Mouse (Mus musculus) lung, embryonic 16.5 days (tissue): ENCODE measurements at regions not wholly inside any gene's neighbourhood (a gene's known extent, or its start where the extent isn't known, plus 50 kb on each side); places are given as distances from the start of the nearest gene placed in this dataset.

Source experiments
- ATAC-seq: fragments of 200-750 bp; cut with Nextera tagmentation; 2 replicates; pipeline ENCODE4 v1.8.0; 2017; ENCODE audit warnings: low read depth, mild to moderate bottlenecking, moderate library complexity
- H3K27ac ChIP-seq: fragments of 300-500 bp; sonication (generic); 2 replicates; pipeline ENCODE4 v1.5.1; 2014; ENCODE audit warnings: mild to moderate bottlenecking, control low read depth, low read length
- H3K27me3 ChIP-seq: fragments of 300-500 bp; sonication (generic); 2 replicates; pipeline ENCODE4 v1.6.1; 2014; ENCODE audit warnings: low read depth, low read length, mixed read lengths; ENCODE audit not compliant: control insufficient read depth, insufficient read depth
- H3K36me3 ChIP-seq: fragments of 300-500 bp; sonication (generic); 2 replicates; pipeline ENCODE4 v1.6.1; 2014; ENCODE audit warnings: low read length; ENCODE audit not compliant: control insufficient read depth, insufficient read depth
- H3K4me1 ChIP-seq: fragments of 300-500 bp; sonication (generic); replicated peaks from 2 replicates; pipeline ENCODE4 v1.6.1; 2014; ENCODE audit warnings: low read length, mixed read lengths; ENCODE audit not compliant: control insufficient read depth, insufficient read depth
- H3K4me2 ChIP-seq: fragments of 300-500 bp; sonication (generic); 2 replicates; pipeline ENCODE4 v1.6.1; 2014; ENCODE audit warnings: low read depth, low read length, control low read depth
- H3K4me3 ChIP-seq: fragments of 300-500 bp; sonication (generic); 2 replicates; pipeline ENCODE4 v1.5.1; 2014; ENCODE audit warnings: mild to moderate bottlenecking, low read length, control low read depth
- H3K9ac ChIP-seq: fragments of 300-500 bp; sonication (generic); 2 replicates; pipeline ENCODE4 v1.6.1; 2014; ENCODE audit warnings: low read length, control low read depth
- H3K9me3 ChIP-seq: fragments of 300-500 bp; sonication (generic); 2 replicates; pipeline ENCODE4 v1.6.1; 2016; ENCODE audit warnings: low read length; ENCODE audit not compliant: control insufficient read depth
- WGBS: fragments of 180-500 bp; shearing (Covaris S2); extraction: QIAGEN DNeasy Blood & Tissue Kit; methylation state at CpG from one replicate; pipeline ENCODE4 v1.1.7; 2014; 5-methylcytosine and 5-hydroxymethylcytosine counted together

GRCm38 (mm10) chr2:168424277-168425099, 143.0 kb upstream of the Kcng1 start:
- Histone ChIP-seq H3K9ac (no peak overlapping the region), H3K9me3 (peaks cover 3% of the 10 kb centered on the region; the same call in 1 of the 2 replicates), H3K4me2 (no peak overlapping the region), H3K4me3 (no peak overlapping the region), H3K27ac (no peak overlapping the region), H3K27me3 (no peaks in the 10 kb centered on the region), H3K36me3 (no peaks in the 10 kb centered on the region), H3K4me1 (no peaks in the 10 kb centered on the region)
- ATAC-seq = no peak
- WGBS = 54% methylated on average over 20 of the region's 20 CpGs

- WGBS = 63% methylated on average over 6 of the region's 6 CpGs
- Histone ChIP-seq H3K27ac (no peak overlapping the region), H3K4me2 (no peak overlapping the region), H3K27me3 (no peaks in the 10 kb centered on the region), H3K36me3 (no peaks in the 10 kb centered on the region), H3K9me3 (peaks cover 3% of the 10 kb centered on the region; the same call in 1 of the 2 replicates), H3K9ac (no peak overlapping the region), H3K4me3 (no peak overlapping the region), H3K4me1 (no peaks in the 10 kb centered on the region)
- no peak for ATAC-seq
Observed at GRCm38 (mm10) chr2:168423551-168423950, 142.0 kb upstream of the Kcng1 start.

- Histone ChIP-seq H3K9ac (no peak overlapping the region), H3K9me3 (no peaks in the 10 kb centered on the region), H3K4me1 (no peaks in the 10 kb centered on the region), H3K4me2 (no peak overlapping the region), H3K4me3 (no peak overlapping the region), H3K27ac (no peak overlapping the region), H3K36me3 (no peaks in the 10 kb centered on the region), H3K27me3 (no peaks in the 10 kb centered on the region)
- no peak for ATAC-seq
- 33% methylated on average over 17 of the region's 17 CpGs for WGBS
Observed at GRCm38 (mm10) chr2:168415140-168415539, 133.6 kb upstream of the Kcng1 start.

GRCm38 (mm10) chr2:168414110-168414872, 132.8 kb upstream of the Kcng1 start:
- Histone ChIP-seq H3K27me3 (no peaks in the 10 kb centered on the region), H3K27ac (no peak overlapping the region), H3K4me2 (no peak overlapping the region), H3K36me3 (no peaks in the 10 kb centered on the region), H3K9me3 (no peaks in the 10 kb centered on the region), H3K9ac (no peak overlapping the region), H3K4me1 (no peaks in the 10 kb centered on the region), H3K4me3 (no peak overlapping the region)
- ATAC-seq = no peak
- WGBS = 77% methylated on average over 18 of the region's 18 CpGs

GRCm38 (mm10) chr2:168412853-168413252, 131.3 kb upstream of the Kcng1 start:
- H3K27ac ChIP-seq = no peak overlapping the region
- H3K36me3 ChIP-seq = no peaks in the 10 kb centered on the region
- H3K4me2 ChIP-seq = no peak overlapping the region
- no peak overlapping the region for H3K9ac ChIP-seq
- no peak overlapping the region for H3K4me3 ChIP-seq
- WGBS = 46% methylated on average over 6 of the region's 6 CpGs
- no peak for ATAC-seq
- no peaks in the 10 kb centered on the region for H3K9me3 ChIP-seq
- H3K4me1 ChIP-seq = no peaks in the 10 kb centered on the region
- H3K27me3 ChIP-seq = no peaks in the 10 kb centered on the region

- ATAC-seq = no peak
- H3K4me2 ChIP-seq = no peak overlapping the region
- H3K9me3 ChIP-seq = 0 out of 2 replicates have a peak, but pooled peaks cover 3% of the 10 kb centered on the region
- H3K27me3 ChIP-seq = no peaks in the 10 kb centered on the region
- no peaks in the 10 kb centered on the region for H3K36me3 ChIP-seq
- WGBS = 56% methylated on average over 16 of the region's 16 CpGs
- H3K9ac ChIP-seq = no peak overlapping the region
- H3K4me3 ChIP-seq = no peak overlapping the region
- H3K4me1 ChIP-seq = no peaks in the 10 kb centered on the region
- no peak overlapping the region for H3K27ac ChIP-seq
Observed at GRCm38 (mm10) chr2:168402782-168403513, 121.4 kb upstream of the Kcng1 start.

- no peaks in the 10 kb centered on the region for H3K36me3 ChIP-seq
- 0 out of 2 replicates have a peak, but pooled peaks cover 3% of the 10 kb centered on the region for H3K9me3 ChIP-seq
- no peak overlapping the region for H3K4me3 ChIP-seq
- no peaks in the 10 kb centered on the region for H3K27me3 ChIP-seq
- no peak for ATAC-seq
- no peak overlapping the region for H3K9ac ChIP-seq
- H3K4me1 ChIP-seq = no peaks in the 10 kb centered on the region
- 77% methylated on average over 14 of the region's 14 CpGs for WGBS
- H3K4me2 ChIP-seq = no peak overlapping the region
- H3K27ac ChIP-seq = no peak overlapping the region
Observed at GRCm38 (mm10) chr2:168399088-168399709, 117.7 kb upstream of the Kcng1 start.

- Histone ChIP-seq H3K4me3 (no peak overlapping the region), H3K27ac (no peak overlapping the region), H3K4me1 (no peaks in the 10 kb centered on the region), H3K27me3 (no peaks in the 10 kb centered on the region), H3K9me3 (0 out of 2 replicates have a peak, but pooled peaks cover 3% of the 10 kb centered on the region), H3K4me2 (no peak overlapping the region), H3K36me3 (no peaks in the 10 kb centered on the region), H3K9ac (no peak overlapping the region)
- ATAC-seq = no peak
- WGBS = 69% methylated on average over 3 of the region's 3 CpGs
Observed at GRCm38 (mm10) chr2:168396316-168396715, 114.8 kb upstream of the Kcng1 start.
